Mouse (Mus musculus): Measurements from ENCODE around the gene Snx15. TPM values are rescaled to one million over a fixed set of nuclear protein-coding genes. Genes with fewer than 3 reads are reported as not detected.

Snx15 gene
- total RNA-seq (2023) = 10 to 100 TPM; 41.1 to 46.7 TPM

GRCm38 (mm10) chr19:6127760-6128341, at the start of gene Snx15:
TSS of gene Snx15 (minus strand) at chr19:6128304.

DNA sequence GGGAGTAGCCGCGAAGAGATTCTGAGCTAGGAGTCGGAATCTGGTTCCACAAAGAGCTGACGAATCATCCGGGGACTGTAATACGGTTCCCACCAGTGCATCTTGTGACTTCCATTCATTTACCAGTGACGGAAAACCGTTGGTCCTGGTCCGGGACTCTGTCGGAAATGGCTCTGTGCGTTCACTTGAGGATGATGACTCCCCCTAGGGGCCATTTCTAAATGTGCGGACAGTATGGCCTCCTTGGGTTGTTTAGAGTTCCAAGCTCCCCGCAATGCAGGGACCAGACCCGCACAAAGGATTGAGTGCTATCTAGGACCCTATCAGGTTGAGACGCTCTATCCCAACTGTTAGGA, 13.3 kb upstream of the Snx15 start, which contains the start of gene Arl2:
Gene Arl2 (minus strand): TSS at position 155 of the 356 bp plus-strand sequence.

DNA sequence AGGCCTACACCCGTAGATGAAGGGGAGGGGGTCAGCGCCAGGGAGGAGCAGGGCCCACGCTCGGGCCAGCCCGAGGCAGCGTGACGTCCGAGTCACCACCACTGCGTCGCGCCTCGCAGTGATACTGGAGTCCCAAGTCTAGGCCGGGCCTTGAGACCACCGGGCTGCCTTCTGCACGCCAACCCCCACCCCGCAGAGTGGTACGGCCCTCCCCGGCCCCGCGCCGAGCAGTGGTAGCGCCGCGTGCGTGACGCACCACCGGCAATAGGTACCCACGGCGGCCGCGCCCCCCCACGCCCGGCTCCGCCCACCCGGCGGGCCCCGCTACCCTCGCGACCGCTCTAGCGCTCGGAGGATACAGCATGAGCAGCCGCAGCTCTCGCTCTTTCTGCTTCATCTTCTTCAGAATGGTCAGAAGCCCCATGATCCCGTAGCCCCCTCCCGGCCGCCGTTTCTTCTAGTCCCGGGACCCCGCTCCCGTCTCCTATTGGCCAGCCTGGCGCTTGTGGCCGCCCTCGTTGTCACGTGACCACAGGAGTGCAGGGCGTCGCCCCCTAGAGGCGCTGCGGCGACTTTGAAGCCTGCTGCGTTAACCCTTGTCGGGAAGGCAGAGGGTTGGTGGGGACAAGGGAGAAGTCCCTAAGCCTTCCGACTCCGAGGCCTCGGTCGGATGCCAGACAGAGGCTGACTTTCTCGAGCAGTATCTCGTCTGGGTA, 12.7 kb upstream of the Snx15 start, which contains the start of gene Batf2:
Gene Batf2 (plus strand): TSS at position 306 of the 716 bp plus-strand sequence.

GRCm38 (mm10) chr19:6117986-6118676, 10.0 kb downstream of the Snx15 start, which contains the start of gene Sac3d1:
TSS of gene Sac3d1 (minus strand) at chr19:6118650.

GRCm38 (mm10) chr19:6105586-6105985, 22.5 kb downstream of the Snx15 start, which contains the start of gene Naaladl1:
TSS of gene Naaladl1 (plus strand) at chr19:6105782.

DNA sequence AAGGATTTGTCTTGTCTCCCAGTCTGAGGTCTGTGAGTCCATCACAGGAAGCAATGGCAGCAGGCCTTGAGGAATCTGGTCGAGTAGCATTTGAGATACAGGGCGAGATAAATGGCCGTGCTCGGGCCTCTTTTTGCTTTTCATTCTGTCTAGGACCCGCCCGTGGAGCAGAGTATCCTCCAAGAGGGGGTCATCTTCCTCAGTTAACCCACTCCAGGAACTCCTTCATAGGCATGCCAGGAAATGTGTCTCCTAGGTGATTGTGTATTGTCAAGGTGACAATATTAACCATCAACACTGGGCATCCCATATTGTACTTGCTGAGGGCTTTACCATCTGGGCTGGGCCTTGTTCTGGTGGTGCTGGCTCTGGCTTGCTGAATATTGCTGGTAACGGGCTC, 34.0 kb downstream of the Snx15 start, which contains the start of gene AC131692.1:
Gene AC131692.1 (plus strand): TSS at position 301 of the 400 bp plus-strand sequence.

DNA sequence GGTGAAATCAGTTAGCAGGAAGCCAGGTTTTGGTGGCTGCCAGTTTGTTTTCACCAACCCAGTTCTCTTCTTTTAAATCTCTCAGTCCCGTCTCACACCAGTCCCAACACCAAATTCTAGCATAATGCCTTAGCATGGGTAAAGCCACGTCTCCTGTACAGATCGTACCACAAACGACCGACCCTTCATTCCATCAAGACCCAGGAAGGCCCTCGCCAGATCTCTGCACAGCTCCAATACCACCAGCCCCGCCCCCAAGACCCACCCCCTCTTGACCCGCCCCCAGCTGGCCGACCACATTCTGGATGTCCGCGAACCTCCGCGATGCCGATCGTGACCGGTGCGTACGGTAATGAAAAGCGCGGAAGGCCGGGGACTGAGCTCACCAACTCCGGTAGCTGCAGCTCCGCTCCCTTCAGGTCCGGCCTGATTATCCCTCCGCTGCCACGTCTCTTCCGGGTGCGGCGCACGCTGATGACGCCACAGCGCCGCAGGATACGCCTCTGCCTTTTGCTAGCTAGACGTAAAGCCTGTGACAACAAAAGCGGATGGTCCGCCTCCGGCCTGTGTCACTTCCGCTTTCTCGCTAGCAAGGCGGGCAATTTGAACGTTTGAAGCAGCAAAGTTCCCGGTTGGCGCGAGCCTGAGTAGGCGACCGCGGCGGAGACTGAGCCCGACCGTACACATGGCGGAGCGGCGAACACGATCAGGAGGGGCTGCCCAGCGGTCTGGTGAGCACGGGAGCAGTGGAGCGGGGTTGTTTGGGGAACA, 43.4 kb downstream of the Snx15 start, which contains the start of the genes Zfpl1 and Cdca5:
Gene Zfpl1 (minus strand): TSS at position 479 of the 771 bp plus-strand sequence.
Gene Cdca5 (plus strand): TSS at position 506 of the 771 bp plus-strand sequence.

DNA sequence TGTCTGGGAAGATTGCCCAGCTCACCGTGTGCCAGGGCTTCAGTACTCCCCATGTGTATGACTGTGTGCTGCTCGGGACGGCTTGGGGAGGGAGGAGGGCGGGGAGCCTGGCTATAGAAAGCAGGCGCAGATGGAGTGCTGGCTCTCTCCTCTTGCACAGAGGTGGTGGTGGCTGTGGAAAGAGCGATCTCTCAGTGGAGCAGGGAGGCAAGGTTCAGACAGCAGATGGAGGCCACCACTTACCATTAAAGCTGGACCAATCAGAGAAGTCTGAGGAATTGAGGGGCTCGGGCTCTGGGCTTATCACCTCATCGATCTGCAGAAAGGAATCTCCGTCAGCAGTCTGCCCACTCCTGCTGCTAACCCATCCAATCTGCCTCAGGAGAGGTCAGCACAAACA, 45.9 kb downstream of the Snx15 start, which contains the start of gene Gm28374:
Gene Gm28374 (minus strand): TSS at position 101 of the 400 bp plus-strand sequence.

DNA sequence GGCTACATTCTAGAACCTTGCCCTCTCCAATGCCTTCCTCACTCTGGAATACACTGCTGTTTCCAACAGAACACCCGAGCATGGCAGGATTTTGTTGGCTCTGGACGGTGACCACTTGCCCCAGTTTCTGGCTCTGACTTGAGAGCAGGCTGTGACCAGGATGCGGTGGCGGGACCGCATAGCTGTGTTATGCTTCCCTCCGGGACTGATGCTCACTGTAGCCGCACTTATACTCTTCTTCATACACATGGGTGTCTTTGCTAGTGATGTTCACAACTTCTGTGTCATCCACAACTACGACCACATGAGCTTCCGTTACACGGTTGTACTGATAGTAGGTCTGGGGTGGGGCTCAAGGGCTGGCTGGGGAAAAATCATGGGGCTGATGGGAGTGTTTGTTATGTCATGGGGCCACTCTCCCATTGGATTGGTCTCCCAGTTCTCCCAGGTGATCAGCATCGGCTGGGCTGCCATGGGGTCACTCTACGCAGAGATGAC, 48.1 kb downstream of the Snx15 start, which contains the start of gene Tmem262:
Gene Tmem262 (plus strand): TSS at position 51 of the 498 bp plus-strand sequence.

GRCm38 (mm10) chr19:6076564-6077393, 51.3 kb downstream of the Snx15 start, which contains the start of gene Vps51:
TSS of gene Vps51 (minus strand) at chr19:6077231.

Other genes starting within 250 kb of the Snx15 start
- gene Tigd3, start 234.2 kb downstream of the Snx15 start, total RNA-seq (2023) = 1 to 10 TPM; 3.4 to 4.2 TPM
- gene Dpf2, start 215.3 kb downstream of the Snx15 start, total RNA-seq (2023) = 100 to 1,000 TPM; 171 to 191 TPM
- gene Cdc42ep2, start 203.5 kb downstream of the Snx15 start, total RNA-seq (2023) = not detected
- 10 to 100 TPM; 77.0 to 78.2 TPM for gene Pola2, start 164.1 kb downstream of the Snx15 start, total RNA-seq (2023)
- not detected for gene Slc22a20, start 142.2 kb downstream of the Snx15 start, total RNA-seq (2023)
- gene Capn1, start 112.4 kb downstream of the Snx15 start, total RNA-seq (2023) = 100 to 1,000 TPM in 1 of 2 experiments, 10 to 100 TPM in 1; 97.9 to 103 TPM
- gene Syvn1, start 81.7 kb downstream of the Snx15 start, total RNA-seq (2023) = 100 to 1,000 TPM; 205 to 221 TPM
- gene Mrpl49, start 70.5 kb downstream of the Snx15 start, total RNA-seq (2023) = 10 to 100 TPM; 24.4 to 30.4 TPM
- gene Fau, start 70.5 kb downstream of the Snx15 start, total RNA-seq (2023) = 1,000 to 10,000 TPM; 3,281 to 3,326 TPM
- gene Znhit2, start 67.1 kb downstream of the Snx15 start, total RNA-seq (2023) = 10 to 100 TPM; 11.5 to 17.8 TPM
- gene Tm7sf2, start 59.9 kb downstream of the Snx15 start, total RNA-seq (2023) = 10 to 100 TPM; 11.2 to 16.4 TPM
- 100 to 1,000 TPM in 1 of 2 experiments, 10 to 100 TPM in 1; 83.4 to 105 TPM for gene Vps51, start 51.1 kb downstream of the Snx15 start, total RNA-seq (2023)
- not detected for gene Tmem262, start 48.3 kb downstream of the Snx15 start, total RNA-seq (2023)
- not detected for gene Gm28374, start 46.0 kb downstream of the Snx15 start, total RNA-seq (2023)
- 10 to 100 TPM; 51.4 to 65.8 TPM for gene Zfpl1, start 43.3 kb downstream of the Snx15 start, total RNA-seq (2023)
- gene Cdca5, start 43.3 kb downstream of the Snx15 start, total RNA-seq (2023) = 1 to 10 TPM; 1.6 TPM
- gene AC131692.1, start 33.9 kb downstream of the Snx15 start, total RNA-seq (2023) = not detected
- gene Naaladl1, start 22.5 kb downstream of the Snx15 start, total RNA-seq (2023) = not detected
- gene Sac3d1, start 9.7 kb downstream of the Snx15 start, total RNA-seq (2023) = 1 to 10 TPM; 8.8 to 10.0 TPM
- gene Batf2, start 12.7 kb upstream of the Snx15 start, total RNA-seq (2023) = not detected
- gene Arl2, start 13.2 kb upstream of the Snx15 start, total RNA-seq (2023) = 10 to 100 TPM; 31.4 to 32.2 TPM
- gene Majin, start 56.1 kb upstream of the Snx15 start, total RNA-seq (2023) = not detected
- gene Gpha2, start 98.1 kb upstream of the Snx15 start, total RNA-seq (2023) = not detected
- gene Ppp2r5b, start 107.6 kb upstream of the Snx15 start, total RNA-seq (2023) = 10 to 100 TPM; 25.7 to 33.0 TPM
- gene Atg2a, start 113.4 kb upstream of the Snx15 start, total RNA-seq (2023) = 100 to 1,000 TPM; 105 to 123 TPM
- 100 to 1,000 TPM; 212 to 217 TPM for gene Ehd1, start 148.4 kb upstream of the Snx15 start, total RNA-seq (2023)
- 1 to 10 TPM; 8.0 to 9.0 TPM for gene Cdc42bpg, start 178.2 kb upstream of the Snx15 start, total RNA-seq (2023)
- 10 to 100 TPM; 42.3 to 45.0 TPM for gene Men1, start 206.7 kb upstream of the Snx15 start, total RNA-seq (2023)
- gene Map4k2, start 212.8 kb upstream of the Snx15 start, total RNA-seq (2023) = 100 to 1,000 TPM; 638 TPM
- 1,000 to 10,000 TPM in 1 of 2 experiments, 100 to 1,000 TPM in 1; 928 to 1,009 TPM for gene Sf1, start 235.4 kb upstream of the Snx15 start, total RNA-seq (2023)